Mouse (Mus musculus) bone marrow, adult 2 months (tissue): ENCODE measurements around the gene Mrpl34.

Source experiments
- CTCF ChIP-seq: fragments of 200-500 bp; IDR thresholded peaks from 2 replicates; pipeline ENCODE4 v1.5.1; 2011; ENCODE audit warnings: low read length, control low read depth; ENCODE audit not compliant: control insufficient read depth, insufficient read depth
- POLR2A ChIP-seq: fragments of 200-500 bp; IDR thresholded peaks from 2 replicates; pipeline ENCODE4 v1.6.1; 2011; ENCODE audit warnings: low read depth, mild to moderate bottlenecking, control low read depth, low read length, borderline replicate concordance; ENCODE audit not compliant: control insufficient read depth

- TF ChIP-seq CTCF = 0 out of 2 replicates have a peak, but pooled peaks have one; percentile 7
- no peak for TF ChIP-seq POLR2A
Measured at GRCm38 (mm10) chr8:71476099-71476940, 11.6 kb downstream of the Mrpl34 start.
